Mouse (Mus musculus): ENCODE results near the gene Ube2a.

- TF ChIP-seq CTCF (IDR thresholded peaks at IDR 0.05; ENCODE audit: low read depth, low read length) (no peak), TAL1 (conservative IDR thresholded peaks at IDR 0.05; ENCODE audit: low read depth, low read length) (no peak), GATA1 (IDR thresholded peaks at IDR 0.05; ENCODE audit: borderline replicate concordance, low read length) (no peak), GATA2 (IDR thresholded peaks at IDR 0.05; ENCODE audit: borderline replicate concordance, low read depth, low read length) (no peak), POLR2AphosphoS5 (IDR thresholded peaks at IDR 0.05; ENCODE audit: insufficient replicate concordance, low read depth, low read length) (no peak)
These were observed 32.0 kb upstream of the Ube2a start for GRCm38 (mm10) chrX:36841698-36842097.

Data from G1E (cell line).